Mouse (Mus musculus) kidney, postnatal 10 days (tissue): ENCODE measurements around the gene BC048562.

Source experiments
- DNase-seq: peaks from one replicate; pipeline ENCODE4 v3.0.0; 2021; ENCODE audit warnings: mixed read lengths

The BC048562 gene

DNA sequence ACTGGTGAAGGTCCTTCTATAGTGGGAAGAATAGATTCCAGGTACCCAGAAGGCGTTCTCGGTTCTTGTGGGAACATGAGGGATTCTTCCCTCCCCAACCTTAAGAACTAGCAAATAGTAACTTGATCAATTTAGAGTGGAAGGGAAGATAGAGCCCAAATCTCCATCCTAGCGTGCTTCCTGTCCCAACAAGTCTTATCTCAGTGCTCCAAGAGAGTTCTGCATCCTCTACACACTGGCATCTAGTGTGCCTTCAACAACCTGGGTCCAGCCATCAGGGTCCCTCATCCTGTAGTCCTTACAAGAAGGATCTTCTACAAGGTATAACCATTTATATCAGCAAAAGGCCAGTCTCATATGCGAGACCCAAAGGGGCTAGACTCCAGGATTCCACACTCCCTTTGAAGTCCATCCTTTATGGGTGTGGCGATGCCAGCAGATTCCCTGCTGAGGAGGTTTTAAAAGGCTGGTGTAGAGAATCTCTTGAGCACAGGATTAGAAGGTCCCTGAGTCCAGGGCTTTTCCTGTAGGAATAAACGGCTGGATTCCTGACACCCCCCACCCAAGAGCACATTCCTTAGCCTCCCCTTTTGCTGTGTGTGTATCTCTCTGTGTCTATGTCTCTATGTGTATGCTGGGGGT, 15.4 kb downstream of the BC048562 start:
- DNase-seq: no peak

DNA sequence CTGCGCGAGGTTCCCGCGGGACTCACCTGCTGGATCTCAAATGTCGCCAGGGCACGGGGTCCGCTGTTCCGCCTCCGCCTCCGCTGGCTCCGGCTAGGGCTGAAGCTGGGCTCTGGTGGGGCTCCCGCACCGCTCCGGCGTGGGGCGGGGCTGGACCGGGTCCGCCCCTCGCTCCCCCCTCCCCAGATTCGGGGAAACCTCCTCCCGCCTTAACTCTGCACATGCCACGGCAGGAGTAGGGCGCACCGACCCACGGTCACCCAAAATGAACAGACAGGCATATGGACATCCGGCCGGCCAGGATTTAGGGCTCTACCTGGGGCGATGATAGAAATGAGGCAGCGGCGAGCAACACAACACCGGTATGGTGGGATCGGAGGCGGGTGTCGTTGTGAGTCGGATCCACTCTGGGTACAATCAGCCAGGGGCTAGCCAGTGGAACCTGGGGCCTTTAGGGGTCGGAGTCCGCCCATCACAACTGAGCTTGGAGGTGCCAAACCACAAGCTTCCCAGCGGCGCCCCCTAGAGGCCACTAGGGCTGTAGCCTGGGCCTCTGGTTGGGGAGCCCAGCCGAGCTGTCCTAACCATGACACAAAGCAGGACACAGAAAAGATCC, 16.1 kb downstream of the BC048562 start:
- DNase-seq: peak; percentile 94

DNA sequence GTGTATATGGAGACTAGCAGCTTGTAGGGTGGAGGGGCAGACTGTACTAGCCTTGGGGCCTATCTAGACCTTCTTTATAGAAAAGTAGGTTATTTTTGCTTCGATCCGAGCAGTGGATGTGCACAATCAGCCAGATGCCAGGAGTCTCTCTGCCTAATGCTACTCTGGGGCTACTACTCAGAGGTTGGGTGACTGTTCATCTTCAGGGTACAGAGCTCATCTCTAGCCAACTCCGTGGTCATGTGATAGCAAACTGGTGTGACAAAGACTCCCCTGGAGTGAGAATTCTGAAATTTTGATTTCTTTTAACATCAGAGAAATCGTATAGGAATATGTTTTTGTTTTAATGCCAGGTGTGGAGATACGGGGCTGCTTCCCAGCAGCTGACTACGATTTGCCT, 16.6 kb downstream of the BC048562 start:
- no peak for DNase-seq

DNA sequence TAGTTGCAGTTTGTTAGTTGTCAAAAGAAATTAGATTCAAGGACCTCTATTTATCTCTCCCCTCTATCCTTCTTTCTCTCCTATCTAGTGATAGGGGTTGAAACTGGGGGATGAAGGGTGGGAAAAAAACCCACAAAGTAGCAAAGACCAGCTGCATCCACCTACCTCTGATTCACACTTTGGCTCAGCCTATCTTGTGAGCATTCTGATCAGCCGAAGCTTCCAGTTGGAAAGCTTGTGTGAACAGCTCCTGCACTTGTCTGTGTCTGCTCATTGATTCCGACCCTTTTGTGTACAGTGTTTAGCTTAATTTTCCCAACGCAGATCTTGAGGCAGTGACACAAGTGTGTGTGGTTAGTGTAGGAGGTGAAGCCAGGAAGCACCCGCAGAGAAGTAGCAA, 17.2 kb downstream of the BC048562 start:
- no peak for DNase-seq

DNA sequence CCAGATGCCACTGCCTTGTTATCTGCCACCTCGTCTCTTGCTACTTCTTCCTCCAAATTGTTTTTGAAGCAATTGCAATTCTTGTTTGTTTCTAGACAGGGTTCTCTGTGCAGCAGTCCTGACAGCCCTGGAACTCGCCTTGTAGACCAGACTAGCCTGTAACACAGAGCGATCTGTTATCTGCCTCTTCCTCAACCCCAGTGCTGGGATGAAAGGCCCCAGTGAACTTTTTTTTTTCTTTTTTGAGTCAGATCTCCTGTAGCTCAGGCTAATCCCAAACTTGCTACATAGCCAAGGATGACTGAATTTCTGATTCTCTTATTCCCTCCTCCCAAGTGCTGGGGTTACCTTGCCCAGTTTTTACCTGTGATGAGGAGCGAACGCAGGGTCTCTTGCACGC, 18.1 kb downstream of the BC048562 start:
- no peak for DNase-seq

DNA sequence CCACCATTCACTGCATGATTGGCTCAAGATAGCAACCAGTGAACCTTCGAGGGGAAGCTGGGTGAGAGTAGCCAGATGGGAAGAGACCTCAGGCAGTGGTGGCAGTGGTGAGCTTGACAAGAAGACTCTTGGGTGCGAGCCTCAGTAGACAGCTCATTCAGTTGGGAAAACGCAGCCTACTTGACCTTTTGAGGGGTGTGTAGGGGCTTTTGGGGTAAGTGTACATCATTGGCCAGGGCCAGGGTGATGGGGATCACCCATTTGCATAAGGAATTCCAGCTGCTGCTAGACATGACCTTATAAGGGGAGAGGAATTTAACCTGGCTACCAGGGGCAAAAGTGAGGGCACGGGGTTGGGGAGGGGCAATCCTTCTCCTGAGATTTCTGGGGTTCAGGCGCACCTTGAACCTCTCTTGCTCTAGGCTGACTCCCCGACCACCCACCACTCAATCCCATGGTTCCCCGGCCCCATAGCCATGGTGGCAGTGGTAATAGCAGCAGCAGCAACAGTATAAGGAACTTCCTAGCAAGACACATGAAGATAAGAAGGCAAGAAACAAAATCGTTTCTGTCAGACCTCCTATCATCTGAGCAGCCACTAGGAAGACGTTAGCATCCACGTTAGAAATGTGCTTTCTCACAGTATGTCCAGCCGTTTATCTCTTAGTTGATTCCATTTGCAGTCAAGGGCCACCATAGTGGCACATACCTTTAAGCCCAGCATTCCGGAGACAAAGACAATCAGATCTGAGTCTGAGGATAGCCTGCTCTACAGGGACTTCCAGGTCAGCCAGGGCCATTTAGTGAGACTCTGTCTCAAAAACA, 19.7 kb downstream of the BC048562 start:
- no peak for DNase-seq

DNA sequence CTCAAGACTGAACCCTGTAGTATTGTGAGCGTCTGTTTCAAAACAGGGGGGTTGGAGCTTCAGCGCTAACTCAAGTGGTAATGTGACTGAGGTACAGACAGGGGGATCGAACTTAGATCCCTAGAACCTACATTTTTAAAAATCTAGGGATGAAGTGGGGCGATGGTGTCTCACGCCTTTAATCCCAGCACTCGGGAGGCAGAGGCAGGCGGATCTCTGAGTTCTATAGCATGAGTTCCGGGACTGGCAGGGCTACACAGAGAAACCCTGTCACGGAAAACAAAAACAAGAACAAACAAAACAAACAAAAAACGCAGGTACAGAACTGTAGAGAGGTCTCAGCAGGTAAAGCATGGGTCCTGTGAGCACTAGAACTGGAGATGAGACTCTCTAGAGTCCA, 20.7 kb downstream of the BC048562 start:
- no peak for DNase-seq

DNA sequence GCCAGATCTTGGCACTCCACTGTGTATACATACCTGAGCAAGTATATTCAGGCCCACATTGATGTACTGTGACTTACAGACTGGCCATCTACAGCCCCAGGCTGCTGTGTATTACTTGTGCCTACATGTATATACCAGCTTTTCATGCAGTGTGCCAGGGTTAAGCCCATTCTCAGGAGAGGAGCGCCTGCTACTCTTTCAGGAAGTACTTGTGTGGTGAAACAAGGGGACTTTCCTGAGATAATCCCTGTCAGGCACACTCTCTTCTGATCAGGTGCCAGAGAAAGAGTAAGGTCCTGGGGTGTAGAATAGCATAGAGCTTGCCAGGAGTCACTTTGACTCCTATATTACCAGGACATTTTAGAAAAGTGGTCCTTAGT, 23.6 kb downstream of the BC048562 start:
- no peak for DNase-seq

DNA sequence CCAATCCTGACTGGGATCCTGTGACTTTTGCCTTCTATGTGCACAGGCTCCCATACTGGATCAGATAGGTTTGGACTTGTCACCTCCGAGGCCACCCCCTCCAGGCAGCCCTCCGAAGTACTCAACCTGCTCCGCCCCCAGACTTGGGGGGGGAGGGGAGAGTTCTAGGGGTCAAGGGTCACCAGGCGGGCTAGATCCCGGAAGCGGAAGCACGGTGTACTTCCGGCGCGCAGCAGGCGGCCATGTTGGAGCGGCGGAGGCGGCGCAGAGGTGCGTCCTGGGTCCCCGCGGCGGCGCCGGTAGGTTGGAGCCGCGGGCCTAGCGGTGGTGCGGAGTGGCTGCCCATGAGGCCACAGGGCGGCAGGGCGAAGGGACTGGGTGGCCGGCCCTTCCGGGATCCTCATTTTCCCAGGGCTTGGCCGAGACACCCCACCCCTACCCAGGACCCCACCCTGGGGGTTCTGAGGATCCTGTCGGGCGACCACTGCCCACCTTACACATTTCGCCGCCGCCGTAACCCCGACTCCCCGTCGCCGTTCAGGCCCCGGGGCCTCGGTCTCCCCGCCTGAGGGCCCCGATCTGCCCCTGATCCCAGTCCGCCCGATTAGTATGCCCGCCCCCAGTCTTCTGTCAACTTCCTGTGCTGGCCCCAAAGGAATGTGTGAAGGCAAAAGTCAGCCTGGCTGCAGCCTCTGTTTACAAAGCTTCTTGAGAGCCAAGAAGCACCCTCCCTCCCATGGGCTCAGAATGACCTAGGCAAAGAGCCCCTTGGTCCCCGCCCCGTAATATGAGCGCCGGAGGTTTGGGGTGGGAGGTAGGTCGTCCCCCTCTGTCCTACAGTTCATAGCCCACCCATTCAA, 24.3 kb downstream of the BC048562 start, which contains the start of gene Ccdc71:
TSS of gene Ccdc71 (plus strand) at position 209 of the 860 bp plus-strand sequence.
- DNase-seq: peak; percentile 92

DNA sequence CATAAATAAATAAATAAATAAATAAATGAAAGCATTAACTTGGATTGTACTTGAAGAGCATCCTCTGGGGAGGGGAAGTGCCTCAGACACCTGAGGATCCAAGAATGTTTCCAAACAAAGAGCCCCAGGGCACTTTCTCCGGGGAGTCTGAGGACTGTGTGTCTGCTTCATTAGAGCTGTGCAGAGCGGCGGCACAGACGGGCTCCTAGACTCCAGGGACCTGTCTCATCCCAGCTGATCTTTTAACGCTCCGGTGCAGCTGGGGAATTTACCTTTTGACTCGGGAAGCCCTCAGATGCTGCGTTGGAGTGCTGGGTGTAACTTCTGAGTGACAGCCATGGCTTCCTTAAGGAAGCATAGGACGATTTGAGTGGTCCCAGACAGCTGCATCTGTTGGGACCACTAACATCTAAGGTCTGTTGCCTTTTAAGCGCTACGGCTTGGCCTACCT, 24.9 kb downstream of the BC048562 start, which contains the start of gene Klhdc8b:
TSS of gene Klhdc8b (minus strand) at position 401 of the 451 bp plus-strand sequence.
- DNase-seq: peak; percentile 55

DNA sequence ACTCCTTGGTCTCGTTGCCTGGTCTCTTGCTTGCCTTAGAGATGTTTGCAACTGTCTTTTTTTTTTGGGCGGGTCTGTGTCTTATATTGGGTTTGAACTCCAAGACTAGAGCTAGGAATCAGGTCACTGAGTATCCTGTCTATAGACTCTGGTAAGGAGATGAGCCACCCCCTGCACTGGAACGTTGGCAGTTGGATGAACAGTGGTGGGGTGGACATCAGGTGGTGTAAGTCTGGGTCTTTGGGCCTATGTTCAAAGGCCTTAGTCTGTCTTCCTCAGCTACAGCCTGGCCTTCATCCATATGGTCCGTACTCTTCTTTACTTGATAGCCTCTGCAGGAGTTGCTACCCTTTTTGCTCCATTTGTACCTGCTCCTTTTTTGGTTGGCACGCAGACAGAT, 25.4 kb downstream of the BC048562 start:
- DNase-seq: no peak

DNA sequence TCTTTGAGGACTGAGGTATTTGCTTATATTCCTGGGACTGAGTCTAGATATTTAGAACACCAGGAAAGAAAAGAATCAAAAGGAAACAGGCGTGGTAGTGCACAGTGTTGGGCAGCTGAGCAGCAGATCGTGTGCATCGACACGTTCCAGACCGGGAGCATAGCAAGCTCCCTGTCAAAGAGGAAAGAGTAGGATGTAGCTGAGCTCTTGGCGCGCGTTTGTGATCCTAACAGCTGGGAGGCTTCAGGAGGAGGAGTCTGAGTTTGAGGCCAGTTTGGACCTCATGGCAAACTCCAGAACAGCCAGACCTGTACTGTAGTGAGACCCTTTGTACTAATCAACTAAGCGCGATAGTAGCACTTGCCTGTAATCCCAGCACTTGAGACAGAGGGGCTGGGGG, 25.9 kb downstream of the BC048562 start:
- peak; percentile 72 for DNase-seq

DNA sequence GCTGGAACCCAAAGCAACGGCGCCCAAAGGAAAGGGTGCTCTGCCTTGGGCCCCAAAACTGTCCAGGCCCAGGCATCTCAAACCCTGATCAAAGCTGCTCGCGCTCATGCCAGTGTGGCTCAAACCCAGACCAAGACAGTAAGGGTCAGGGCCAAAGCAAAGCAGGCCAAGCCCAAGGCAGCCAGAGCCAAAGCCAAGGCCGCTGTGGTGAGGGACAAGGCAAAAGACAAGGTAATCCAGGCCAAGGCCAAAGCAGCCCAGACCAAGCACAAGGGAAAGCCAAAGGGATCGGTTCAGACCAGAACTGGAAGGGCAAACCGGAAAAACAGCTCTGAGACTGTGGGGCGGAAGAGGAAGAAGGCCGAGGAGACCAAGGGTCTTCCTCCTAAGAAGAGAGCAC, 27.4 kb downstream of the BC048562 start:
- no peak for DNase-seq

DNA sequence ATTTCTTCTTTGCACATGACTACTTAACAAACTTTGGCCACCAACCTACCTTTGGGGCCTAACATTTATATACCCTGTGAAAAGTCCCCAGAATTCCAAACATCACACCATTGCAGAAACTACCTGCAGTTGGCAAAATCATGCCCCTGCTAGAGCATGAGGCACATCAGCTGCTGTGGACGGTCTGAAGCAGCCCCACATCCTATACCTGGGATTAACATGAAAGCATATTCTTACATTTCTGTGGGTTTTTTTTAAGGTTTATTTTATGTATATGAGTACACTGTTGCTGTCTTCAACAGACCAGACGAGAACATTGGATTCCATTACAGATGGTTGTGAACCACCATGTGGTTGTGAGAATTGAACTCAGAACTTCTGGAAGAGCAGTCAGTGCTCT, 29.9 kb downstream of the BC048562 start:
- DNase-seq: no peak

DNA sequence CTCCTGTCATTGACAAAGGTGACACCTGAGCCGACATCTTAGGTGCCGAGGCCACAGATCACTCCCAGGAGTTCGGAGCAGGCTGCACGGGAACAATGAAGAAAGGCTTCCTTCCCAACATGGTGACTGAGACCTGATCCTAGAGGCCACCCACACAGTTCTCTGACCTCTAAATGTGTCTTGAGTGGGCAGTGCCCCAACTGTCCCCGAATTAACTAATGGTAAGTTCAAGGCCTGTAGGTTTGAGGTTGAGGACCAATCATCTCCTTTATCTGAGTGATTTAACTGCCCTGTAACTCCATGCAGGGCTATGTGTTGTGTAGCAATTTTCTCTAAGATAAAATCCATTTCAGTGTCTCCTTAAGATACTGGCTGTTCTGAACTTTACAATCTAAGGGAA, 33.1 kb downstream of the BC048562 start:
- no peak for DNase-seq

DNA sequence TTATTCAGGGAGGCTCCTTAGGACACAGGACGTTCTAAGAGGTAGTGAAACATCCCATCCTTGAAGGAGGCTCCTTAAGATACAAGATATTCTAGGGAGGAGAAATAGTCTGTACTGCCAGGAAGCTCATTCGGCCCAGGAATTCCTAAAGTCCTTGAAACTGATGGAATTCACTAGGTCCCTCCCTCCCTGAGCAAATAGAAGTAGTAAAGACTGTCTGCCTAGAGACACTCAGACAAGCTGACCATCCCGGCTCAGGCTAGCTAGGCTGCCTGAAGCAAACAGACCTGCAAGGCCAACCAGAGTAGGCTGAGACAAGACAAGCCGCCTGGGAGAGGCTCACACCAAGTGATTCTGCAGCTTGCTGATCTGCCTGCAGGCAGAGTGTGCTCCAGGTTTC, 33.6 kb downstream of the BC048562 start:
- DNase-seq: no peak

DNA sequence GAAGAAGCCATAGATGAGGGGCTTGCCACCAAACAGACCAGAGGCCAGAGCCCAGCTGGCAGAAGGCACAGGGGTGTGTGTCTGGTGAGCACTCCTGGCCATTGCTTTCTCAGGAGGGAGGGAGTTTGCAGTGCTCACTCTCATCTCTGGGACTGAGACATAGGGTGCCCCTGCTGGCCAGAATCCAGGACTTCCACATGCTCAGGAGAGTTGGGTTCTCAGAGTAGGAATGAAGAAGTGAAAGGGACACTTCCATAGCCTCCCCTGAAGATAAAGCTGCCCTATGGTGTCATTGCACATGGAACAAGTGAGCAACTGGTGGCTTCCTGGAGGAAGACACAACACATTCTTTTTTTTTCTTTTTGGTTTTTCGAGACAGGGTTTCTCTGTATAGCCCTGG, 38.2 kb downstream of the BC048562 start:
- no peak for DNase-seq

DNA sequence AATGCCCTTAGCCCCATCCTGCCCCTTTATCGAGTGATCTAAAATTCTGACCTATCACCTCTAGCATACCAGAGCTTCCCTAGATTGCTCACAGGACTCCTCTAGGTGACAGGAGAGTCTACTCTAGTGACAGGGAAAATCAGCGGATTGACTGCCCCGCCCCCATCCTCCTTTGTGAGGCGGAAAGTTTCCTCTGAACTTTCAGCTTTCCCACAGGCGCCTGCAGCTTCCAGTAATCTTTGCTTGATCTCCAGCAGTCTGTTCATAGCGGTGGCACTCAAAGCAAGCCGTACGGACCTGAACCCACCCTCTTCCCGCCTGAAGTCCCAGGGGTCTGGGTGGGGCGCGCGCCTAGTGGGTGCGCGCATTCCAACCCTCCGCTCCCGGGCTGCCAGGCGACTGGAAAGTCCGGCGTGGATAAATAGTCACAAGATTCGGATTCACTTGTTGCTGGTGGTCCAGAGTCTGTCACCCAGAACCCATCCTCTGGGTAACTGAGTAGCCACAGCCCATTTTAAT, 42.4 kb downstream of the BC048562 start:
- DNase-seq: peak; percentile 92

DNA sequence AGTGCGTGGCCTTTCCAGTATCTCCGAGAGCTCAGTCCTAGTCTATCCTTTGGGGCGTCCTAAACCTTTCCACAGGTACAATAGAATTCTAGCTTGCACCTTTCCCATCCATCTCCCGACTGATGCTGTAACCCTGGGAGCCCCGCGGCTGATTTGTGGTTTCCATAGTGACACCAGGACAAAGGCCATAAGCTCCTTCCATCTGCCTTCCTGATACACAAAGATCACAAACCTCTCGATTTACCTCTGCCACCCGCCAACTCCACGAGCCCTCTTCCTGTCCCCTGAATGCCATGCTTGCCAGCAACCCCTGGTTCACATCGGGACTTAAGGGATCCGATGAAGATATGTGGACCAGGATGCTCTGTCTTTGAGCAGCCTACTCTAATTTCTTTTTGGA, 43.0 kb downstream of the BC048562 start:
- no peak for DNase-seq

DNA sequence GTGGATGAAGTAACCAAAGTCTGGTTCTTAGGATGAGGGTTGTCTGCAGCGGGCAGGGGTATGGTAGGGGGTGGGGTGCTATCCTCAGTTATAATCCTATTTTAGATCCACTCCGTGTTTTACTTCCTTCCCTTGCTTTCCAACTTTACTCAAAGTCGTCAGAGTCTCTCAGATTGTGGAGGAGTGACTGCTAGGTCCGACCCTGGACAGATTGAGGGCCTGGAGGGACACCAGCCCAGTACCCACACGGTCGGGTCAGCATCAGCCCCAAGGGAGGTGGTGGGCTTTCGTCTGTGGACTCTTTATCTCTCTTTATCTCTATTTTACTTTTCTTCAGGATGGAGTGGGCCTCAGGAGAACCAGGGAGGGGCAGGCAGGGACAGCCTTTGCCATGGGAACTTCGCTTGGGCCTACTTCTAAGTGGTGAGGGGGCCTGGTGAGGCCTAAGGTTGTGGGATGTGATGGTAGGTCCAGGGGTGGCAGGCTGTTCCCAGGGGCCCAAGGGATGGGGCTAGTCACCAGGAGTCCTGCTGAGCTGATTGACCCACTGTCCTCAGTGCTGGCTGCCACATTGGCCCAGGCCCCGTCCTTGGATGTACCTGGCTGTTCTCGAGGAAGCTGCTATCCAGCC, 43.6 kb downstream of the BC048562 start, which contains the start of gene Lamb2:
TSS of gene Lamb2 (plus strand) at position 16 of the 631 bp plus-strand sequence.
- DNase-seq: peak; percentile 63

DNA sequence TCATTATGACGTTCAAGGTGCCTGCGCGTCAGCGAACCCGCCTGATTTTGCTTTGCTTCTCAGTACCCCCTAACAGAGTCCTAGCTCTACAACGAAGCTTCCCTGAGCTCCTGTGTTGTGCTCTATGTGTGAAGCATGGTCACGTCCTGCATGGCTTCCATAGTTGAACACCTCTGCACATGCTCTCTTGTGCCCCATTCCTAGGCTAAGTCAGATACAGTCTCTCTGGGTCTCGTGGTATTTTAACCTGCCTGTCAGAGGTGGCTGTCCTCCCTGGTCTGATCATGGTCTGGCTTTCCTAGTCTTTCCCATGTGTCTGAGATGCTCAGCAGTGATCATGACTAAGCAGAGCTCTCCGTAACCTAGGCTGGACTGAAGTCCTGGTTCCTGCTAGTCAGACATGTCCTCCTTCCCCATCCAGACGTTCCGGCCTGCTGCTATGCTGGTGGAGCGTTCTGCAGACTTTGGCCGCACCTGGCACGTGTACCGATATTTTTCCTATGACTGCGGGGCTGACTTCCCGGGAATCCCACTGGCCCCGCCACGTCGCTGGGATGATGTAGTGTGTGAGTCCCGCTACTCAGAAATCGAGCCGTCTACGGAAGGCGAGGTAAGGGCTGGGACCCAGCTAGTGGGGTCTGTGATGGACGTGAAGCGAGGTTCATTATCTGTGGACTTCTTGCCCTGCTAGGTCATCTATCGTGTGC, 44.7 kb downstream of the BC048562 start:
- no peak for DNase-seq
